Mouse (Mus musculus): ENCODE measurements around the gene Nkain2.
"Not testable (repeated sequence)": the region's sequence is repeated elsewhere in the genome, so short reads cannot be mapped to it uniquely, and the experiment has no call there.

Nkain2 gene

DNA sequence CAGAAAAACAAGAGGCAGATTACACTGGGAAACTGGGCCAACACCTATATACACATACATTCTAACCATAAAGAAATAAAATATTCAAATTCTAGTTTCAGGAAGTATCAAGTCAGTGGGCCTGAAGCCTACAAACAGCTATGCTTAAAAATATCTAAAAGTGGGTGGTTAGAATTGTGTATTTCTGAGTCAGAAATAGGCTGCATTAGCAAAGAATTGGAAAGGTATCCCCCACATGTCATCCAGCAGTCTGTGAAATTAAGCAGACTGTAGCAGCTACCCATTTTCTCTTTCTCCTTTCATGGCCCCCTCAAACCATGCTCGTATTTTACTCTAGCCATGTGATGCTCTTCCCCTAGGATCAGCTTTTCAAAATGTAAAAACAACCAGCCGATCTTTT, 599.8 kb downstream of the Nkain2 start:
- in situ Hi-C loops (cut with MboI; ENCODE audit: low pct_unique_long_range_greater_than_20kb in 1 of 2, low sequenced_read_pairs in 2 of 2, unreplicated experiment in 1 of 2) = no loop called here

DNA sequence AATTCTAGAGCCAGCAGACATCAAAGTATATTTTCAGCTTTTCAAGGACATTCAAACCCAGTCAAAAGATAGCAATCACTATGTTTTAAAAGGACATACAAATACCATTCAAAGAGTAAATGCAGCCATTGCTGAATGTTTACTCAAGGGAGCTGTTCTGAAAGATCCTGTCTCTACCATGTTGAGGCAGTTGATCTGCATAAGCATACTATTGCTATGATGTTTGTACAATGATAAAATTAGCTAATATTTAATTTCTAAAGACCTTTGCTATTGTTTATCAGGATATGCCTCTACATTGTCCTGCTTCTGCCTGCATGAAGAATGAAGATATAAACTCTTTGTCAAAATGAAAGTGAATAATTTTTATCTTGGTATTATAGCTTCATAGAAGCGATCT, 606.6 kb downstream of the Nkain2 start:
- in situ Hi-C loops (cut with MboI; ENCODE audit: low pct_unique_long_range_greater_than_20kb in 1 of 2, low sequenced_read_pairs in 2 of 2, unreplicated experiment in 1 of 2) = no loop called here

GRCm38 (mm10) chr10:32243266-32243882, 646.9 kb downstream of the Nkain2 start:
- in situ Hi-C loops (cut with MboI; ENCODE audit: low pct_unique_long_range_greater_than_20kb in 1 of 2, low sequenced_read_pairs in 2 of 2, unreplicated experiment in 1 of 2) = no loop called here

DNA sequence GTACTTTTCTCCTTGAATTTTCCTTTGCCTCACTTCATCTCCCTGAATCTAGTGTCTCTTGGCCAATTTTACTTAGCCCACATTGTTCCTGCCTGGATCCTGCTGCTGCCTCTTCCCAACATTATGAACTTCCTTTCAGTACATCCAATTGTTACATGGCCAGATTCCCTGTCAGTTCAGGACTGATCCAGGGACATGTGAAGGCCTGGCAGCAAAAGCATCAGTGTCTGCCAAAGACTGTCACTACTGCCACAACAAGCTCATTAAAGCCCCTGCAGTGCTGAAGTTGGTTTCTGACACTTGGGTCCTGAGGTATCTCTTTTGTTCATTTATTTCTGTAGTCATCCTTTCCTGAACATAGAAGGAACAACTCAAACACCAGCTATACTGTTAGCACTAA, 649.1 kb downstream of the Nkain2 start:
- in situ Hi-C loops (cut with MboI; ENCODE audit: low pct_unique_long_range_greater_than_20kb in 1 of 2, low sequenced_read_pairs in 2 of 2, unreplicated experiment in 1 of 2) = no loop called here

DNA sequence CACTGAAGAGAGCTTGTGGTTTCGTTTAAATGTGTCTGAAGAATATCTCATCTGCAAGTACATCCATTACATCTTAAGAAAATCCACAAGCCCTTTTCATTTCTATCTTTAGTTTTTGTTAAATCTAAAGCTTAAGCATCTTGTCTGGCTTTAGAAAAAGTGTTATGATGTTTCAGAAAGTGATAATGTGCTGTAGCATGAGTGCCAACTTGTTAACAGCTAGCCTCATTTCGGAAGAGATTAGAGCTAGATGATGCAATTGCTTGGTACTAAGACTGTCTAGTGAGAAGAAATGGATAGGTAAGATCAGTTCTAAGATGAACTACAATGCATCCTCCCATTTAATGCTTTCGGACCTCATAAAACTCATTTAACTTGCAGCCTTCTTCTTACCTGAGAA, 707.3 kb downstream of the Nkain2 start:
- in situ Hi-C loops (cut with MboI; ENCODE audit: low pct_unique_long_range_greater_than_20kb in 1 of 2, low sequenced_read_pairs in 2 of 2, unreplicated experiment in 1 of 2) = no loop called here

GRCm38 (mm10) chr10:32091354-32091753, 798.9 kb downstream of the Nkain2 start:
- in situ Hi-C loops (cut with MboI; ENCODE audit: low pct_unique_long_range_greater_than_20kb in 1 of 2, low sequenced_read_pairs in 2 of 2, unreplicated experiment in 1 of 2) = no loop called here

GRCm38 (mm10) chr10:32060396-32060795, 829.9 kb downstream of the Nkain2 start:
- in situ Hi-C loops (cut with MboI; ENCODE audit: low pct_unique_long_range_greater_than_20kb in 1 of 2, low sequenced_read_pairs in 2 of 2, unreplicated experiment in 1 of 2) = no loop called here

DNA sequence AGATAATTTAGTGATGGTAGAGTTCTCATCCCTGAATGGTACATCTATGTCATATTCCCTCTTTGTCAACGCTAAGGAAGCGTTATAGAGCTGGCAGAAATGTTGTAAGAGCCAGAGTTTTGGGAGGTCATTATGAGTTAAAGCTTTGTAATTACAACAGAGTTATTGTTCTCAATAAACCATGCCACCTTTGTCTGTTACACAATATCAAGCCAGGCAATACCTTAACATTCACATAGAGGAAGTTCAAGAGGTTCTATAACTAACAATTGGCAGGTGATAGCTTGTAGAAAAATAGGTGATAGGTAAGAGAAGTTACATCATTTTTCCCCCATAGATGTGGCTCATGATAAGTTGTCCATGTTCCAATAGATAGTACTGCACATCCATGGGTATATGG, 832.0 kb downstream of the Nkain2 start:
- in situ Hi-C loops (cut with MboI; ENCODE audit: low pct_unique_long_range_greater_than_20kb in 1 of 2, low sequenced_read_pairs in 2 of 2, unreplicated experiment in 1 of 2) = no loop called here

DNA sequence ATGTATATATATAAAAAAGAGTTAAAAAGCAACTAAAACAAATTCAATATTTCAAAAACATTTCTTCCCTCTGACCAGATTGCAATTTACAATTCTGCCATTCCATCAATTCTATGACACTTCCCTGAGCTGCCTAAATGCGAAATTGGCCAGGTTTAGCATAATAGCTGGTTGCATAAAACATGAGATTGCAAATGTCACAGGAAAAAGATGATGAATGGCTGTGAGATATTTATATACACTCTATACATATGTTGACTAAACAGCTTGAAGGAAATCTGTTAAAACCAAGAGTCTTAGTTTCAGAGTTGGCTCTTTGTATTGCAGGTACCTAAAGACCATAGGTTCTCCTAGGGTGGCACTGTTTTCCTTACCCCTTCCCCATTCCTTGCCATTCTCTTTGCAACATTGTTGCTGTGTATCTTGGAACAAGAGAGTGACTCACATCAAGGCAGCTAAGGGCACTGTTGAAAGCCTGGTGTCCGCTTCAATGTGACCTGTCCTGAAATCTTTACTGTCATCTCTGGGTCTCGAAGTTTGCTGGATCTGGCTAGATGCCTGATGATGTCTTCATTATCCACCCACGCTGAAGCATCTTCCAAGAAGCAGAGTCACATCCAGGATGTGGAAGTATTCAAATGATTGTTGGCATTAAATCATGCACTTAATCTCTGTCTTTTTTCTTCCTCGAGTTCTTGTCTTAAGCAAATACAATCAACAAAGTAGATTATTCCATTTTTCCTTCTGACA, 837.5 kb downstream of the Nkain2 start:
- in situ Hi-C loops (cut with MboI; ENCODE audit: low pct_unique_long_range_greater_than_20kb in 1 of 2, low sequenced_read_pairs in 2 of 2, unreplicated experiment in 1 of 2) = no loop called here

DNA sequence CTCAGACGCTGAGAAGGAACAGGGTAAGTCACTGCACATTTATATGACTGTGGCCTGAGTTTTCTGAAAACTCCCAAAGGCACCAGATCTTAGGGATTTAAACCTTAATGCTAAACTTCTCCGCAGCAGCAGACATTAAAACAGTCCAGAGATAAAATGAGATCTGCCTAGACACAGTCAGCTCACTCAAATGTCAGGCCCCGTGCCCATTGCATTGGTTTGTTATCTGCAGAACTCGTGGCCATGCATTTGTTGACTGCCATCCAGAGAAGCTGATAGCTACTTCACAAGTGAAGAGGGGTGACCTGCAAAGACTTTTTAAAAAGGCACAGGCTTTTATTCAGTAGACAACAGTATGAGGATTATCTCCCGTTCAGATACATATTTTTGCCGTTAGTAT, 838.2 kb downstream of the Nkain2 start:
- in situ Hi-C loops (cut with MboI; ENCODE audit: low pct_unique_long_range_greater_than_20kb in 1 of 2, low sequenced_read_pairs in 2 of 2, unreplicated experiment in 1 of 2) = no loop called here

- in situ Hi-C loops (cut with MboI; ENCODE audit: low pct_unique_long_range_greater_than_20kb in 1 of 2, low sequenced_read_pairs in 2 of 2, unreplicated experiment in 1 of 2) = no loop called here
These were observed 860.3 kb downstream of the Nkain2 start for GRCm38 (mm10) chr10:32029996-32030395.

- in situ Hi-C loops (cut with MboI; ENCODE audit: low pct_unique_long_range_greater_than_20kb in 1 of 2, low sequenced_read_pairs in 2 of 2, unreplicated experiment in 1 of 2) = no loop called here
These were observed 871.9 kb downstream of the Nkain2 start for GRCm38 (mm10) chr10:32018385-32018784.

DNA sequence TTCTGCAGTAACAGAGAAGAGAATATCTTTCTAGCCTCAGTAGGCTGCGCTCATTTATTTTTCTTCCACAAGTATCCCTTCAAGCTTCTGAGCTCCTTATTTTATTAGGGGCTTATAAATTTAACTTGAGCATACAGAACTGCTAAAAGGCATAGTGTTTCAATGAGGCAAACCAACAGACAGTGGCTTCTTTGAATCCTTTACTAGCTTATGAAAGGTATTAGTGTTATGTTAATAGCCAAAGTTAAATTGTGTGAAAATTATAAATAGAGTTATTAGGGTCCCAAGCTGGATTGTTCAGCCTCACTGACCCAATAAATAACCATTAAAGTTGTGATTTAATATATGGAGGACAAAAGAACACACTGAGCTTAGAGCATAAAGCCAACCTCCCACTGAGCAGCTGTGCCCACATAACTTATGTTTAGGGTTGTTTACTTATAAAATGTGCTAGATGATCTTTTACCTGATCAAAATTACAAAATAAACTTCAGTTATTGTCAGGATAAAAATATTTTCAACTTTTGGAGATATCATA, 889.0 kb downstream of the Nkain2 start:
- in situ Hi-C loops (cut with MboI; ENCODE audit: low pct_unique_long_range_greater_than_20kb in 1 of 2, low sequenced_read_pairs in 2 of 2, unreplicated experiment in 1 of 2) = no loop called here

DNA sequence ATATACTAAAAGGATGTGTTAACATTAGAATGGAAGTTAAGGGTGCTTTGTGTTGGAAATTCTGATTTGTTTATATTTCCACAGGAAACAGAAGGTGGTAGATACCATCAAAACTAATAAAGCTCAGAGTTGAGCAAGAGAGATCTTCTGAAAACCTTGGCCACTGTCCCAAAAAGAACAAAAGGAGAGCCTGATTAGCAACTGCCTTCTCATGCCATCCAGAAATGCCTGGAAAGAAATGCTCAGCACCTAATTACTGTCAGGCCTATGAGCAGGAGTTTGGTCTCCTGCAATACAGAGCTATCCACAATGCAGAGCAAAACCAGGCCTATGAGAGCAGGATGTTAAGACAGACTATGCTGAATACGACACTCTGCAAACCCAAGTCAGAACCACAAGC, 897.1 kb downstream of the Nkain2 start:
- in situ Hi-C loops (cut with MboI; ENCODE audit: low pct_unique_long_range_greater_than_20kb in 1 of 2, low sequenced_read_pairs in 2 of 2, unreplicated experiment in 1 of 2) = no loop called here

DNA sequence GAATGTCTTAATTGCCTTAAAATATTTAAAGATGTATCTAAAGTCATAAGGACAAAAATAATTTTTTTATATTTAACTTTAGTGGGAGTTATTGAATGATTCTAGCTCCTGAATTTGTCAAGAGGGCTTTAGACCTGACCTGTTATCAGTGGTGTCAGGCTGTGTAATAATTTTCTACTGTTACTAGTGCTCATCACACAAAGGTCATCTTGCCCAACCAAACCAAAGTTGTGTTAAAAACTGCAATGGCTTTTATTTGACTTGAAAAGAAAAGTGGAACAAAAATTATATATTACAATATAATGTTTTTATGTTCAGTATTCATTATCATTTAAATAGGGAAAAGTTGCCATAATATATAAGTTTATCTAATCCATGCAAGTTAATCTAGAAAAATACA, 911.9 kb downstream of the Nkain2 start:
- in situ Hi-C loops (cut with MboI; ENCODE audit: low pct_unique_long_range_greater_than_20kb in 1 of 2, low sequenced_read_pairs in 2 of 2, unreplicated experiment in 1 of 2) = no loop called here

GRCm38 (mm10) chr10:31947178-31947726, 943.0 kb downstream of the Nkain2 start:
- in situ Hi-C loops (cut with MboI; ENCODE audit: low pct_unique_long_range_greater_than_20kb in 1 of 2, low sequenced_read_pairs in 2 of 2, unreplicated experiment in 1 of 2) = no loop called here

DNA sequence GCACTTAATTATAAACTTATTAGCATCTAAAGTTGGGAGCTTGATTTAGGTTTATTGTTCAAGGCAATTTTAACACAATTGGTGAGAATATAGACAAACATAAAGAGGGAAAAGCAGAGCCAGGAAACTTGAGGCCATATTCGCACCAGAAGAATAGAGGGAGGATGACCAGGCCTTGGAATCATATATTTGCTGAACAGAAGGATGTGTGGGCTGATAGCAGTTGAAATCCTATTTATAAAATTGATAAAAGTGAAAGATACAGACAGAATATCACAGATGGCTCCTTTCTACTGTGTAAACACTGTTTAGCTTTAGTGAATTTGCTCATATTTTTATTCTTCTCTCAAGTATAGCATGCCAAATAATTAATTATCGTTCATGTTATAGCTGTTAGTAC, 958.3 kb downstream of the Nkain2 start:
- in situ Hi-C loops (cut with MboI; ENCODE audit: low pct_unique_long_range_greater_than_20kb in 1 of 2, low sequenced_read_pairs in 2 of 2, unreplicated experiment in 1 of 2) = no loop called here

- in situ Hi-C loops (cut with MboI; ENCODE audit: low pct_unique_long_range_greater_than_20kb in 1 of 2, low sequenced_read_pairs in 2 of 2, unreplicated experiment in 1 of 2) = no loop called here
These were observed 962.6 kb downstream of the Nkain2 start for GRCm38 (mm10) chr10:31927657-31928056.

- in situ Hi-C loops (cut with MboI; ENCODE audit: low pct_unique_long_range_greater_than_20kb in 1 of 2, low sequenced_read_pairs in 2 of 2, unreplicated experiment in 1 of 2) = not testable (repeated sequence)
These were observed 969.4 kb downstream of the Nkain2 start for GRCm38 (mm10) chr10:31920901-31921300.

DNA sequence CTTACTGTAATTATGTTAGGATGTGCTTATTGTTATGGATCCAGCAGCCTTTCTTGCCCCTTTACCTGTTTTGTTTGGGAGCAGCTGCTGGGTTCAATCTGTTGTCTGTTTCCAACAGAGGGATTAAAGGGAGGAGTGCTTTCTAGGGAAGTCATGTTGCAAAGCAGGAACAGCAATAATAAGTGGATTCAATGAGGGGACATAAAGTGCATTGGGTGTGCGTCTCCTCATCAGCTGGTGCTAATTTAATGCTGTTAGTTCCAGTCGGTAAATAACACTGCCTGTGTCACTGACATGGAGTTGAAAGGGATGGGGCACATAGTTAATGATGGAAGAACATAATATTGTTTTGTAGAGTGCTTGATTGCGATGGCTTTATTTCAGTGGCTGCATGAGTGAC, 982.8 kb downstream of the Nkain2 start:
- in situ Hi-C loops (cut with MboI; ENCODE audit: low pct_unique_long_range_greater_than_20kb in 1 of 2, low sequenced_read_pairs in 2 of 2, unreplicated experiment in 1 of 2) = no loop called here

Data from mouse embryonic stem cell (cell line).